Mouse (Mus musculus): Measurements from ENCODE around the gene Luc7l2. TPM values are rescaled to one million over a fixed set of nuclear protein-coding genes. Genes with fewer than 3 reads are reported as not detected.
"Not testable (repeated sequence)": the region's sequence is repeated elsewhere in the genome, so short reads cannot be mapped to it uniquely, and the experiment has no call there.

Luc7l2 gene
- polyA plus RNA-seq, 1 experiment from 2014 or later: 46.2 TPM

DNA sequence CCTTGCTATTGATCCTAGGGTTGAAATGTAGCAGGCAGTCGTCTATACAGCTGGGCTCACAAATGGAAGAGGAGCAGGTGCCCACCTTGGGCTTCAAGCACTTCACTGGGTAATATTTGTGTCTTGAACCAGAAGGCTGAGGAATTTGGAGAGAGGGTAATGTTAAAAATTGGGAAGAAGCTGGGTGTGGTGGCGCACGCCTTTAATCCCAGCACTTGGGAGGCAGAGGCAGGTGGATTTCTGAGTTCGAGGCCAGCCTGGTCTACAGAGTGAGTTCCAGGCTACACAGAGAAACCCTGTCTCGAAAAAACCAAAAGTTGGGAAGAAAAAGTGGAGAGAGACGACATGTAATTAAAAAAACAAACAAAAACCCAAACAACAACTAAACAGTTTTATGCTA is 1.3 kb upstream of the Luc7l2 start:
- Histone ChIP-seq H3K4me2 (peak overlapping the region; percentile 69), H3K9ac (ENCODE audit: low read depth, low read length) (peak overlapping the region; percentile 83), H3K4me3 (ENCODE audit: low read depth, low read length) (peak overlapping the region; percentile 69), H3K27ac (ENCODE audit: low read depth, low read length) (peak overlapping the region; percentile 98; the same call in 1 of the 2 replicates), H3K4me1 (replicated peaks; ENCODE audit: control insufficient read depth, insufficient read depth, low read length) (peaks cover 12% of the 10 kb centered on the region)
- not testable (repeated sequence) for ATAC-seq (replicated peaks; ENCODE audit: low FRiP score); H3K9me3 ChIP-seq (ENCODE audit: control insufficient read depth, low read length); DNase-seq (ENCODE audit: low spot score); H3K27me3 ChIP-seq (replicated peaks; ENCODE audit: control insufficient read depth, insufficient read depth, low read length); H3K36me3 ChIP-seq (ENCODE audit: control insufficient read depth, insufficient read depth, low read length)
- 82% methylated on average over 6 of the region's 6 CpGs for WGBS

DNA sequence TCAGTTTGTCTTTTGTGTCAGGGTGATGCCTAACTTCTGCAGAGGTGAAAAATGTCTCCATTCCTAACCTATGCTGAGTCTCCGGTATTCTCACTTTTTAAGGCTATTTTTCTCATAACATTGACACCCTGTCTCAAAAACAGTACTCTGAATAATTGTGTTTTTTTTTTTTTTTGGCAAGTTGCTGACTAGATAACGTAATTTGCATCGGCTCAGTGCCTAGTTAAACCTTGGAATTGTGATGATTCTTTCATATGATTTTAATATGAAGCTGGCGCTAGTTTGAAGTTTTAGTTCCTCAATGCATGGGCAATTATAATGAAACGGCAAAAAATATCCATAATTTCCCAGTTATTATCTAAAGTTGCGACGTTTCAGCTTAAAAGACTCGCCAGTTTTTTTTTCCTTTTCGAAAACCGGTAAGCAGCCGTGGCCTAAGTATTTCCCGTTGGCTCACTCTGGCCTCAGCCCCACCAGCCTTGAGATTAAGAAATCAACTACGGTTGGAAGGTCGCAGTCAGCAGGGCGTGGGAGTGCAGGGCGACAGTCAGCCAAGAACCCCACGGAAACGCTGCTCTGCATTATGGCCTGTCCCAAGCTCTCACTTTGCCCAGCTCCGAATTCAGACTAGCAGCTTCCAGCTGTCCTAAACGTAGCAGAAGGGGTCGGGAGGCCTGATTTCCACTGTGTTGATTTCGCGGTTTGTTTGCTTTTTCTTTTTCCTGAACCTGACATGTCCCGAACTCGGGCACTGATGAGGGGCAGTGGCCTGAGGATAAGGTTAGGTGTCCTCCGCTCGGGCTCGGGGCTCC is 678 bp upstream of the Luc7l2 start:
- no peaks in the 10 kb centered on the region for H3K9me3 ChIP-seq (ENCODE audit: control insufficient read depth, low read length)
- H3K27me3 ChIP-seq (replicated peaks; ENCODE audit: control insufficient read depth, insufficient read depth, low read length): no peaks in the 10 kb centered on the region
- peak overlapping the region; percentile 98 for H3K27ac ChIP-seq (ENCODE audit: low read depth, low read length)
- WGBS: 6% methylated on average over 28 of the region's 28 CpGs
- ATAC-seq (replicated peaks; ENCODE audit: low FRiP score) (peak; percentile 67), DNase-seq (ENCODE audit: low spot score) (peak; percentile 87)
- H3K4me2 ChIP-seq: peak overlapping the region; percentile 69
- peak overlapping the region; percentile 83 for H3K9ac ChIP-seq (ENCODE audit: low read depth, low read length)
- H3K4me3 ChIP-seq (ENCODE audit: low read depth, low read length): peak overlapping the region; percentile 69
- H3K4me1 ChIP-seq (replicated peaks; ENCODE audit: control insufficient read depth, insufficient read depth, low read length): peaks cover 12% of the 10 kb centered on the region
- no peaks in the 10 kb centered on the region; the same call in 1 of the 2 replicates for H3K36me3 ChIP-seq (ENCODE audit: control insufficient read depth, insufficient read depth, low read length)

DNA sequence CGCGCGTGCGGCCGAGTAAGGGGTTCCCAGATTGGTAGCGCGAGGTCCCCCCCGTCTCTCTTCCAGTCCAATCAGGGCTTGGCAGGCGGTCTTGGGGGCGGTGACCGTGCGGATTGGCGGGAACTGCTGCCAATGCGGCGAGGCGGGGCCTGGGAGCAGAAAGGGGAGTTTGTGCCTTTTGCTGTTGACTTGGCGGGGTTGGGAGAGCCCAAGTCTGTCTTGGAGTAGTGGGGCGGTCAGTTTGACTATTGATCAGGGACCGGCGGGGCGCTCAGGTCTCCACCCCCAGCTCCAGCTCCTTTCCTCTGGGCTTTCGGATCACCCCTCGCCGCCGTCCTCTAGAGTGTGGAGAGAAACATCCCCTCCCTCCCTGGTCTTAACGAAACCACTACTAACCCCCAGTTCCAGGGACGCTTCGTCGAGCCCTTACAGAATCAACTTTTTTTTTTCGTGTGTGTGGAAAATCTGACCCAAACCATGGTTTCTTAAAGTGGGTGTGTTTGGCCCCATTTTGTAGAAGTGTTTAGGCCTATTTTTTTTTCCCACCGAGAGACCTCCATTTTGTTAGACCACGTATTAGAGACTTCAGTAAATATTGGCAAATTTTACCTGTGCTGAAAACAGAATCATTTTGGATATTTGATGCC is 978 bp downstream of the Luc7l2 start:
- Histone ChIP-seq H3K9me3 (ENCODE audit: control insufficient read depth, low read length) (no peaks in the 10 kb centered on the region), H3K27ac (ENCODE audit: low read depth, low read length) (peak overlapping the region; percentile 98), H3K9ac (ENCODE audit: low read depth, low read length) (peak overlapping the region; percentile 97), H3K4me3 (ENCODE audit: low read depth, low read length) (peak overlapping the region; percentile 69), H3K4me2 (peak overlapping the region; percentile 51), H3K4me1 (replicated peaks; ENCODE audit: control insufficient read depth, insufficient read depth, low read length) (peaks cover 14% of the 10 kb centered on the region), H3K36me3 (ENCODE audit: control insufficient read depth, insufficient read depth, low read length) (peaks cover 5% of the 10 kb centered on the region; the same call in 1 of the 2 replicates), H3K27me3 (replicated peaks; ENCODE audit: control insufficient read depth, insufficient read depth, low read length) (no peaks in the 10 kb centered on the region)
- under 1% methylated on average over 32 of the region's 32 CpGs for WGBS
- ATAC-seq (replicated peaks; ENCODE audit: low FRiP score) (peak; percentile 92), DNase-seq (ENCODE audit: low spot score) (peak; percentile 98)

DNA sequence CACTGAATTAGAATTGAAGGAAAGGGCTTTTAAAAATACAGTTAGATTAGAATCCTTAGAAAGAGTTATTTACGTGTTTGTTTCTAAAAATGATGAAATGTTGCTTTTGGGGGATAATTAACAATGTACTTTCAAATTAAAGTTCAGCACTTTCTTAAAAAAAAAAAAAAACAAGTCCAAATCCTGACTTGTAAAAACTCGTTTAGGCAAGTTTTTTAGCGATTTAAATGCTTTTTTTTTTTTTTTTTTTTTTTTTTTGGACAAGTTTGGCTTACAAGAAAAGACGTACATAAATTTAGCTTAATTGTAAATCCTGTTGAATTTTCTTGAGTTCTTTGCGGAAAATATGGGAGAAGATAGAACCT is 1.5 kb downstream of the Luc7l2 start:
- 20% methylated on average over 5 of the region's 5 CpGs for WGBS

DNA sequence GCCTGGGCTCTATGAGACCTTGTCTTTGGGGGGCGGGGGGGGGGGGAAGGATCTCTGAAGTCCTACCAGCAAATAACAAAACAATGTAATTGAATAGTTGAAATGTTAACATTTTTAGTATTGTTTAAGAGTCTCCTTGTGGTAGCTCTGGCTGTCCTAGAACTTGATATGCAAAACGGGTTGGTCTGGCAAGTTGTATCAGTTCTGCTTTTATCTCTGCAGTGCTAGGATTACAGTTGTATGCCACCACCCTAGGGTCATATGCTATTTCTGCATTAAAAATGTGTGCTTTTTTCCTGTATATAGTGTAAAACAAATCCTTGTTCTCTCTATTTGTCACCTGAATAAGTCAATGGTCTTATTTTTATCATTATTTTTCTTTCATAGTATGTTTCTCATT is 25.0 kb downstream of the Luc7l2 start:
- Histone ChIP-seq H3K4me3 (ENCODE audit: low read depth, low read length) (no peak overlapping the region), H3K4me2 (no peak overlapping the region), H3K4me1 (replicated peaks; ENCODE audit: control insufficient read depth, insufficient read depth, low read length) (no peaks in the 10 kb centered on the region), H3K36me3 (ENCODE audit: control insufficient read depth, insufficient read depth, low read length) (peaks cover 20% of the 10 kb centered on the region), H3K9ac (ENCODE audit: low read depth, low read length) (no peak overlapping the region), H3K9me3 (ENCODE audit: control insufficient read depth, low read length) (no peaks in the 10 kb centered on the region), H3K27ac (ENCODE audit: low read depth, low read length) (no peak overlapping the region), H3K27me3 (replicated peaks; ENCODE audit: control insufficient read depth, insufficient read depth, low read length) (no peaks in the 10 kb centered on the region)
- WGBS: 67% methylated on average over 2 of the region's 2 CpGs
- DNase-seq (ENCODE audit: low spot score) (no peak), ATAC-seq (replicated peaks; ENCODE audit: low FRiP score) (no peak)

More for the DNA sequence above, 1.5 kb downstream of the Luc7l2 start:
- peak overlapping the region; percentile 69 for H3K4me3 ChIP-seq (ENCODE audit: low read depth, low read length)
- DNase-seq (ENCODE audit: low spot score) (no peak), ATAC-seq (replicated peaks; ENCODE audit: low FRiP score) (no peak)
- peaks cover 7% of the 10 kb centered on the region; the same call in 1 of the 2 replicates for H3K36me3 ChIP-seq (ENCODE audit: control insufficient read depth, insufficient read depth, low read length)
- peak overlapping the region; percentile 51 for H3K4me2 ChIP-seq
- peaks cover 14% of the 10 kb centered on the region for H3K4me1 ChIP-seq (replicated peaks; ENCODE audit: control insufficient read depth, insufficient read depth, low read length)
- no peak overlapping the region for H3K27ac ChIP-seq (ENCODE audit: low read depth, low read length)
- H3K27me3 ChIP-seq (replicated peaks; ENCODE audit: control insufficient read depth, insufficient read depth, low read length): no peaks in the 10 kb centered on the region
- no peak overlapping the region for H3K9ac ChIP-seq (ENCODE audit: low read depth, low read length)
- no peaks in the 10 kb centered on the region for H3K9me3 ChIP-seq (ENCODE audit: control insufficient read depth, low read length)

DNA sequence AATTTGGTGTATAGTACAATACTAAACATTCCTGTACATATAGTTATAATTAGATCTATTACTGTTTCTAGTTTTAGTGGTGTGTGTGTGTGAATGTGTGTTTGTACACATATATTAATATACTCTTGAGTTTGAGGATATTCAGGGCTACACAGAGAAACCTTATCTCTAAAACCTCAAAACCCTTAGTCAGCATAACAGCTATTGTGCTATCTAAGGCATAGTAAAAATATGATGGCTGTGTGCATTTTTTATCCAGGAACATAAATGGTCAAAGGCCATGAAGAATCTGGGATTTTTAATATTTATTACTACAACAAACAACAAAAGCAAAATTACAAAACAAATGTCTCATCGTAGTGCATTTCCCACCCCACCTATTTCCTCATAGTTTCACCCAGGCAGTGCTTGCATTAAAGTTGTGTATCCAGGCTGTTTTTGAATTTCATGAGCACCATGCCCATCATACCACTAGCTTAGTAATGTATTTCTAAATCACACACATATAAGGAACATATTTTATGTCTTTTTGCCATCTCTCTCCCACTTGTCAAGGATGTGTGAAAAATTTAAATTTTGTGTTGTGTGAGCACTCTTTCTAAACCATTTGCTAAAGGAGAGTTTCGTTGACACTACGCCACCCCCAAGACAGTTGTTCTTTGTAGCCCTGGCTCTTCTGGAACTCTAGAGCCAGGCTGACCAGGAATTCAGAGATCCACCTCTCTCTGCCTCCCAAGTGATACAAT is 29.2 kb downstream of the Luc7l2 start:
- Histone ChIP-seq H3K36me3 (ENCODE audit: control insufficient read depth, insufficient read depth, low read length) (peaks cover 16% of the 10 kb centered on the region), H3K4me1 (replicated peaks; ENCODE audit: control insufficient read depth, insufficient read depth, low read length) (no peaks in the 10 kb centered on the region), H3K27ac (ENCODE audit: low read depth, low read length) (no peak overlapping the region), H3K27me3 (replicated peaks; ENCODE audit: control insufficient read depth, insufficient read depth, low read length) (no peaks in the 10 kb centered on the region), H3K4me3 (ENCODE audit: low read depth, low read length) (no peak overlapping the region), H3K9ac (ENCODE audit: low read depth, low read length) (no peak overlapping the region), H3K4me2 (no peak overlapping the region), H3K9me3 (ENCODE audit: control insufficient read depth, low read length) (no peaks in the 10 kb centered on the region)
- DNase-seq (ENCODE audit: low spot score): no peak
- WGBS: 96% methylated on average over 3 of the region's 3 CpGs
- ATAC-seq (replicated peaks; ENCODE audit: low FRiP score): no peak

DNA sequence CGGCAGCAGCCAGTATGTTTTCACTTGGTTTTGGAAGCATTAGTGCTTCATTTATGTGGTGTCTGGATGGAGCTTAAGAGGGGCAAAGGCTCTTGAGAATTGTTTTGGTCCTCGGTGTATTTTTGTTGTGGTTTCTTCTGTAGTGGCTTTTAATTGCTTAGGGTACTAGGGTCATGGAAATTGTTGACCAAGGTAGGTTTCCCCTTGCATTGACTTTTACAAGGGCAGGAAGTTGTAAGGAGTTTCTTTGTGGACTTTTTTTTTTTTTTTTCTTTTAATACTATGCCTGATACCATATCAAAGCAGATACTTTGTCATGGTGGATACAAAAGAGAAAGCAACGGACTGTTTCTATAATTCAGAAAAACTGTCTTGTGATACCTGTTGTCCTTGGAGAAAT is 30.6 kb downstream of the Luc7l2 start:
- DNase-seq (ENCODE audit: low spot score): no peak
- WGBS: 88% methylated on average over 3 of the region's 3 CpGs
- Histone ChIP-seq H3K4me3 (ENCODE audit: low read depth, low read length) (no peak overlapping the region), H3K27me3 (replicated peaks; ENCODE audit: control insufficient read depth, insufficient read depth, low read length) (no peaks in the 10 kb centered on the region), H3K4me1 (replicated peaks; ENCODE audit: control insufficient read depth, insufficient read depth, low read length) (no peaks in the 10 kb centered on the region), H3K4me2 (no peak overlapping the region), H3K36me3 (ENCODE audit: control insufficient read depth, insufficient read depth, low read length) (peaks cover 26% of the 10 kb centered on the region), H3K9me3 (ENCODE audit: control insufficient read depth, low read length) (no peaks in the 10 kb centered on the region), H3K27ac (ENCODE audit: low read depth, low read length) (no peak overlapping the region), H3K9ac (ENCODE audit: low read depth, low read length) (no peak overlapping the region)
- ATAC-seq (replicated peaks; ENCODE audit: low FRiP score): no peak

DNA sequence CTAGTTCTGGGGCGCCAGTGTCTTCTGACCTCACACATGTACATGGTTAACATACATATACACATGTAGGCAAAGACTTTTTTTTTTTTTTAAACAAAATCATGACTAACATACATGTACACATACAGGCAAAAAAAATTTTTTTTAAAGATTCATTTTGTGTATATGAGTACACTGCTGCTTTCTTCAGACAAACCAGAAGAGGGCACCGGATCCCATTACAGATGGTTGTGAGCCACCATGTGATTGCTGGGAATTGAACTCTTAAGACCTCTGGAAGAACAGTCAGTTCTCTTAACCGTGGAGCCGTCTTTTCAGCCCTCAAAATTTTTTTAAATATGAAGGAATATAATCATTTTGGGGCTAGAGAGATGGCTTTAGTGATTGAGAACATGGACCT is 46.3 kb downstream of the Luc7l2 start:
- Histone ChIP-seq H3K36me3 (ENCODE audit: control insufficient read depth, insufficient read depth, low read length) (peaks cover 28% of the 10 kb centered on the region), H3K9ac (ENCODE audit: low read depth, low read length) (no peak overlapping the region), H3K27me3 (replicated peaks; ENCODE audit: control insufficient read depth, insufficient read depth, low read length) (no peaks in the 10 kb centered on the region), H3K4me2 (no peak overlapping the region), H3K4me3 (ENCODE audit: low read depth, low read length) (no peak overlapping the region), H3K4me1 (replicated peaks; ENCODE audit: control insufficient read depth, insufficient read depth, low read length) (no peaks in the 10 kb centered on the region), H3K9me3 (ENCODE audit: control insufficient read depth, low read length) (no peaks in the 10 kb centered on the region), H3K27ac (ENCODE audit: low read depth, low read length) (no peak overlapping the region)
- DNase-seq (ENCODE audit: low spot score) (no peak), ATAC-seq (replicated peaks; ENCODE audit: low FRiP score) (no peak)
- 85% methylated on average over 4 of the region's 4 CpGs for WGBS
